Mouse (Mus musculus): Measurements from ENCODE around the gene Nasp.

Nasp gene

GRCm38 (mm10) chr4:116635197-116635596 lies 7.5 kb upstream of the Nasp start:
- no peak for DNase-seq (ENCODE audit: extremely low spot score, low spot score)

DNA sequence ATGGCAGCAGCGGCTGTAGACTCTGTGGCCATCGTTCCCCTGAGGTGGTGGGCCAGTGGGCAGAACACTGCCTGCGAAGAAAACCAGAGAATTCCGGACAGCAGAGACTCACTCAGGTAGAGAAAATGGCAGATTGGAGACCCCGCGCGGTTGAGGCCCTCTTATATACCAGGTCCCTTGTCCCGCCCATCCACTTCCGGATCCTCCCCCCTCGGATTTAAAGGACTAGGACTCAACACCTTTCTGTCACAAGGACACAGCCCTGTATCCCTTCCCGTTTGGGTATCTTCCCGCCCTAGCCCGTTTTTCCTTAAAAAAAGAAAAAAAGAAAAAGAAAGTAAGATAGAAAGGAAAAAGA lies 403 bp downstream of the Nasp start:
- peak; percentile 96 for DNase-seq (ENCODE audit: extremely low spot score, low spot score)

- peak; percentile 92 for DNase-seq (ENCODE audit: extremely low spot score, low spot score)
Measured at GRCm38 (mm10) chr4:116626658-116627358, 933 bp downstream of the Nasp start.

GRCm38 (mm10) chr4:116624831-116625230 lies 2.9 kb downstream of the Nasp start:
- no peak for DNase-seq (ENCODE audit: extremely low spot score, low spot score)

GRCm38 (mm10) chr4:116615237-116615636 lies 12.5 kb downstream of the Nasp start:
- no peak for DNase-seq (ENCODE audit: extremely low spot score, low spot score)

DNA sequence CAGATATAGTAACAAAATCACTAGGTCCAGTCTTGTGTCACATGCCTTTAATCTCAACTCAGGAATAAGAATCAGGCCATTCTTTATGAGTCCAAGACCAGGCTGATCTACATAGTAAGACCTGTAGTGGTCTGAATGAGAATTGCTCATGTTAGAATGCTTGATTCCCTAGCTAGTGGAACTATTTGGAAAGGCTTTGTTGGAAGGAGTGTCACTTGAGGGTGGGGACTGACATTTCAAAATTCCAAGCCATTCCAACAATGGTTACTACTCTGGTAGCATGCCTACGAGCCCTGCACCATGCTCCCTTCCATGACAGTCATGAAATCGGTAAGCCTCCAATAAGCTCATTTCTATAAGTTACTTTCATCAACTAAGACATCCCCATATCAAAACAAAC lies 15.1 kb downstream of the Nasp start:
- no peak for DNase-seq (ENCODE audit: extremely low spot score, low spot score)

DNA sequence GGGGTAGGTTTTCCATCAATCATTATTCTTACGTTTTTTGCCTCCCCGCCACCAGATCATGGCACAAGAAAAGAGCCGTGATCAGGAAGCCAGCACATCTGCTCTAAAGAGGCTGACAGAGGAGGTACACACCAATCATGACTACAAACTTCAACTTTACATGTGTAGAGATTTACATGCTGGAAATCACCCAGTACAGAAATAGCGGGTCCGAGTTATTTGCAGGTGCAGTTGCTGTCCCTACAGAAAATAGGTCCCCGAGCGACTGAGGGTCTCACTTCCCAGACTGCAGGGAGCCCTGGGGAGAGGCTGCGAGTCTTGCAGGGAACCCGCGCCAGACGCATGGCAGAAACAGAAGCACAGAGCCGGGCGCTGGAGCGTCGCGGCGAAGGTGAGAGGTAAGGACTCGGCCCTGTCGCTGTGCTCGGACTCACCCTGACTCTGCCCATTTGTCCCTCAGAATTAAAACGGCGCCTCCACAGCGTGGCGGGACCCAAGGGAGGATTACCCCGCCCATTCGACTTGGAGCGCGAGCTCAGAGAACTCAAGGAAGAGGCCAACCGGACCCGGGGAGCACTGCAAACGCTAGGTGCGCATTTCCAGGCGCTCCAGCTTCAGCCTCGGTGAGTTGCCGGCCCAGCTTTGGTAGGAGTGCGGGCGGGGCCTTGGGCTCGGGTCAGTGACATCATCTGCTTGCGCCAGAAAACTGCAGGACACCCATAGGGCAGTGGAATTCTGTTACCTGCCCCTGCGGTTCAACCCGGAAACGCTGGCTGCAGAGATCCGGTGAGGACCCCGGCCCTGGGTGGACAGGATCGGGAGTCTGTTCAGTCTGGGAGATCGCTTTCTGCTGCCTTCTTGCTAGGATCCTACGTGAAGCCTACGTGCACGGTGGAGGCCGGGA lies 30.5 kb downstream of the Nasp start:
- DNase-seq (ENCODE audit: extremely low spot score, low spot score) = peak; percentile 88

GRCm38 (mm10) chr4:116596379-116596778 lies 31.4 kb downstream of the Nasp start, which contains the start of gene Ccdc17:
Ccdc17 (plus strand) TSS chr4:116596654.
- DNase-seq (ENCODE audit: extremely low spot score, low spot score) = no peak

- no peak for DNase-seq (ENCODE audit: extremely low spot score, low spot score)
Measured at GRCm38 (mm10) chr4:116595793-116596192, 31.9 kb downstream of the Nasp start.

GRCm38 (mm10) chr4:116558151-116558882 lies 69.4 kb downstream of the Nasp start:
- peak; percentile 20 for DNase-seq (ENCODE audit: extremely low spot score, low spot score)

GRCm38 (mm10) chr4:116557306-116558121 lies 70.2 kb downstream of the Nasp start, which contains the start of gene Gpbp1l1:
Gpbp1l1 (plus strand) TSS chr4:116557658.
- DNase-seq (ENCODE audit: extremely low spot score, low spot score) = peak; percentile 98

DNA sequence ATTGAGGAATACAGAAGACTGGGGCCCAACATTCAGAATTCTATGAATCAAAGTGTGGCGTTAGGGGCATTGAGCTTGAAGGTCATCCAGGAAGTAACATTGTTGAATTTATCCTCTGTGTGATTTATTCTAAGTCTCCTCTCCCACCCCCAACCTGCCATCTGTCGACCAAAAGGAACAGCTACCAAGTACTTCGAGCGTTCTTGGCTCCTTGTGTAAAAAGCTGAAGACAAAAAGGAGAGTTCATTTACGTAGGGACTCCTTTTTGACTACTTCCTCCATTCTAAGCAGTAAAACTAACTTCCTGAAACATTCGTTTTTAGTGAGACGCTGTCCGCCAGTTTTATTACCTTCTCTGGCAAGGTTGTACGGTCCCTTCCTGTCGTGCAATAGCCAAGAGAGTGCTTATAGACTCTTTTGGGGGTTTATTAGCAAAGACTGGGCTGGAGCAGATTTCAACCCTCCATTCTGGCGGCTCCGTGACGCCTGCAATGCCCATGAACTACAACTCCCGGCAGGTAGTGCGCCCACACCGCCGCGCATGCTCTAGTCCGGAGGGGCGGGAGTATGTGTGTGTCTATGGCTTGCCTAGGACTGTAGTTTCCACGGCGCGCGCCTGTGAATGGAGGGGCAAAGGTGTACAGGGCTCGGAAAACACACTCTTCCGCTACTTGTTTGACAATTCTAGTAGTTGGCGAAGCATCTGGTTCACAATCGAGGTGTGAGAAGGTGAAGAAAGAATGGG lies 71.0 kb downstream of the Nasp start:
- peak; percentile 89 for DNase-seq (ENCODE audit: extremely low spot score, low spot score)

- DNase-seq (ENCODE audit: extremely low spot score, low spot score) = peak; percentile 80
Measured at GRCm38 (mm10) chr4:116555413-116556300, 72.1 kb downstream of the Nasp start, which contains the start of gene Tmem69. Tmem69 (minus strand) TSS chr4:116555936.

DNA sequence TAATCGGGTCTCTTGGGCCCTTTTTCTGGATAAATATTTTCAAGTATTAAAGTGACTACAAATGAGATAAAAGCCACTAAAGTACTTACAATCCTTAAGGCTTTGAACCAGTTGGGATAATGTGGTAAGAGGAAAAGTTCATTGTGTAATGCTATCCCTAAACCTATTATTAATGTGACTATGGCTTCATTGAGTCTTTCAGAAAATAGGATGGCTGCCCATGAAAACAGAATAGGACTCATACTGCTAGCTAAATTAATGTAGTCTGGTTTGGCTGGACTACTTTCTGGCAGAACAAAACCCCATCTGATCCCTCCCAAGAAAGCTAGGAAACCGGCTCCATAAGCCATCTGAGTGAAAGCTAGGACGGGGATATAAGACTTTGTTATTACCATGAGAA lies 74.7 kb downstream of the Nasp start:
- no peak for DNase-seq (ENCODE audit: extremely low spot score, low spot score)

Data from neural tube, embryonic 10.5 days (tissue).